Mouse (Mus musculus): ENCODE measurements around the gene 5330417H12Rik.

GRCm38 (mm10) chr7:107618028-107618992, 6.7 kb downstream of the 5330417H12Rik start:
- TF ChIP-seq CTCF (IDR thresholded peaks at IDR 0.05; ENCODE audit: low read depth) (no peak), EP300 (IDR thresholded peaks at IDR 0.05; ENCODE audit: low read depth) (no peak)
